Mouse (Mus musculus) liver, postnatal 0 days (tissue): ENCODE results near the gene Gal3st2b. TPM values are rescaled to one million over a fixed set of nuclear protein-coding genes. Genes with fewer than 3 reads are reported as not detected.
"Not testable (repeated sequence)": the region's sequence is repeated elsewhere in the genome, so short reads cannot be mapped to it uniquely, and the experiment has no call there.

ENCODE experiments used
- ATAC-seq: fragments of 200-750 bp; cut with Nextera tagmentation; 2 replicates; pipeline ENCODE4 v1.8.0; 2017; ENCODE audit warnings: mild to moderate bottlenecking, moderate library complexity
- DNase-seq: peaks from one replicate; pipeline ENCODE4 v3.0.0-alpha.2; 2016
- H3K27ac ChIP-seq: fragments of 300-500 bp; sonication (generic); 2 replicates; pipeline ENCODE4 v1.5.1; 2014; ENCODE audit warnings: antibody characterized with exemption, moderate library complexity, mild to moderate bottlenecking, low read depth
- H3K27me3 ChIP-seq: fragments of 300-500 bp; sonication (generic); 2 replicates; pipeline ENCODE4 v1.6.1; 2014; ENCODE audit warnings: low read length, control low read depth, mixed read lengths; ENCODE audit not compliant: insufficient read depth
- H3K36me3 ChIP-seq: fragments of 300-500 bp; sonication (generic); replicated peaks from 2 replicates; pipeline ENCODE4 v1.6.1; 2014; ENCODE audit warnings: mild to moderate bottlenecking, control low read depth, low read length, moderate library complexity, mixed read lengths; ENCODE audit not compliant: insufficient read depth
- H3K4me1 ChIP-seq: fragments of 300-500 bp; sonication (generic); 2 replicates; pipeline ENCODE4 v1.6.1; 2014; ENCODE audit warnings: antibody characterized with exemption, mild to moderate bottlenecking, control low read depth; ENCODE audit not compliant: insufficient read depth
- H3K4me2 ChIP-seq: fragments of 300-500 bp; sonication (generic); 2 replicates; pipeline ENCODE4 v1.6.1; 2014; ENCODE audit warnings: low read depth, mild to moderate bottlenecking, low read length, moderate library complexity, mixed read lengths
- H3K4me3 ChIP-seq: fragments of 300-500 bp; sonication (generic); 2 replicates; pipeline ENCODE4 v1.5.1; 2014; ENCODE audit warnings: low read depth, low read length
- H3K9ac ChIP-seq: fragments of 300-500 bp; sonication (generic); replicated peaks from 2 replicates; pipeline ENCODE4 v1.6.1; 2014; ENCODE audit warnings: mild to moderate bottlenecking, moderate library complexity
- H3K9me3 ChIP-seq: fragments of 300-500 bp; sonication (generic); 2 replicates; pipeline ENCODE4 v1.6.1; 2016; ENCODE audit warnings: mild to moderate bottlenecking, control low read depth, low read length, mixed read lengths
- WGBS: fragments of 180-500 bp; shearing (Covaris S2); extraction: QIAGEN DNeasy Blood & Tissue Kit; methylation state at CpG from one replicate; pipeline ENCODE4 v1.1.7; 2014; ENCODE audit not compliant: insufficient replicate concordance; 5-methylcytosine and 5-hydroxymethylcytosine counted together
- polyA plus RNA-seq: library from polyadenylated mRNA; unstranded; fragments of >200 nt; fragmentation: Nextera tagmentation; extraction: Ambion mirVana; gene quantifications from 2 replicates; pipeline ENCODE4 v1.2.1, GENCODE M21; 2015

The Gal3st2b gene
- polyA plus RNA-seq, 1 experiment from 2014 or later = not detected

DNA sequence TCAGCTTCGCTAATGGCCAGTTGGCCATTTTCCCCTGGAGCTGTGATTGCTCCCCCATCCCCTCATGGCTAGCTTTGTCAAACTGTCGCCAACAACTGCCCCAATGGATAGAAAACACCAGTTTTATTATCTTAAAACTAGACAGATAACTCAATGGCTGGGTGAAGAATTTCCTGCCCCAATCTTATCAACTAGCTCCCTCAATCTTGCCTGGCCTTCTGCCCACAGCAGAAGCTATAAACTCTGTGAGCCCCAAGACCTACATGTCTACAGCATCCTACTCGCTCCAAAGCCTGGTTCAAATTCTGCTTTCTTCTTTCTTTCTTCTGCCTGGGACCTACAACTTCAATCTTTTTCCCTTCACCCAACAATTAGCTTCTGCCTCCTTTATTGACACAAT is 951 bp upstream of the Gal3st2b start:
- H3K4me3 ChIP-seq, H3K27me3 ChIP-seq, H3K9ac ChIP-seq, H3K27ac ChIP-seq, H3K4me1 ChIP-seq, H3K36me3 ChIP-seq, DNase-seq, ATAC-seq, H3K9me3 ChIP-seq, H3K4me2 ChIP-seq: not testable (repeated sequence)
- WGBS = 66% methylated on average over 3 of the region's 3 CpGs

DNA sequence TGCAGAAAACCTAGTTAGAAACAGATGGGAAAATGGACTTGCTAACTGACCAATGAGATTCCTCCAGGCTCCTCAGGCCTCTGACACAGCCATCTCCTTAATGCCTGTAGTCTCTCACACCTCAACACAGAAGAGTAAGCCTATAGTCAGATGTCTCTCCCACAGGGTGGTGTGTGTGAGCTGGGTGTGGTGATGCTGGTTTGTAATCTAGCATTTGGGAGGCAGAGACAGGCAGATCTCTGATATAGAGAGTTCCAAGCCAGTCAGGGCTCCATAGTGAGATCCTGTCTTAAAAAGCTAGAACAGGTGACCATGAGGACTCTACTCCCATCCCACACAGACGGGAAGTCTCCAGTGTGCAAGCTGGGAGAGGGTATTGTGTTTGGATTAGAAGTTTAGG is 664 bp downstream of the Gal3st2b start:
- H3K9ac ChIP-seq, H3K9me3 ChIP-seq, H3K4me1 ChIP-seq, H3K36me3 ChIP-seq, H3K4me3 ChIP-seq, H3K4me2 ChIP-seq, ATAC-seq, H3K27ac ChIP-seq, H3K27me3 ChIP-seq, DNase-seq: not testable (repeated sequence)
- 67% methylated on average over 1 of the region's 1 CpGs for WGBS

DNA sequence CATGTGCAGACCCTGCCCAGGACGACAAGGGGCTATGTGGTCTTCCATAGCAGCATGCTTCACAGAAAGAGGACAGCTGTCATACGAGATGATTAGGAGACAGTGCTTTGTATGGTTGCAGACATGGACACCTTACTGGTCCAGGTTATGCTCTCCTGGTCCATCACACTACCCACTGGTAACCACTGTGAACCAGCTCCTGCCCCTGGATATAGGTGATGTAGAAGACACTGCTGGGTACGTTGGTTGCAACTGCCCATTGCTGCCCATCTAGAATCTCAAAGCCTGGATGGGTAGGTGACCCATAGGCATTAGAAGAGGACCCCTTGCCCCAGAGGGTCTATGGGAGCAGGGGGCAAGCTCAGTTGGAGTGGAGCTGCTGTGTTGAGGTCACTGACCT is 1.2 kb downstream of the Gal3st2b start:
- H3K36me3 ChIP-seq, ATAC-seq, H3K4me1 ChIP-seq, H3K4me3 ChIP-seq, H3K9ac ChIP-seq, H3K27me3 ChIP-seq, DNase-seq, H3K4me2 ChIP-seq, H3K9me3 ChIP-seq, H3K27ac ChIP-seq: not testable (repeated sequence)
- WGBS = 65% methylated on average over 3 of the region's 3 CpGs

DNA sequence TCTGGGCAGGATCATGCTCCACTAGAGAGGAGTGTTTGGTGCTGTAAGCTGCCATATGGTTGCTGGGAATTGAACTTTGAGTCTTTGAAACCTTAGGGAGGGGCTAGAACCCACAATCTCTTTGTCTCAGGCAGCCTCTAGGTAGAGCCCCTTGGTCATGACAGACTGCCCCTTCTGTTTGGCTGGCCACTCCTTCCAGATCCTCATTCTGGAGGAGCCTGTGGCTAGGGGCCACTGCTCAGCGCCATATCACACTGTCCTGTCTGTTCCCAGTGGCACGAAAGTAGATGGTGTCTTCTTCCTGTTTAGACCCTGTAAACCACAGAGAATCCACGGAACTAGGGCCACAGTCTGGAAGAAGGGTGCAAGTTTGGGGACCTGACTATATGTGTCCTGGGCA is 4.5 kb downstream of the Gal3st2b start:
- not testable (repeated sequence) for DNase-seq

DNA sequence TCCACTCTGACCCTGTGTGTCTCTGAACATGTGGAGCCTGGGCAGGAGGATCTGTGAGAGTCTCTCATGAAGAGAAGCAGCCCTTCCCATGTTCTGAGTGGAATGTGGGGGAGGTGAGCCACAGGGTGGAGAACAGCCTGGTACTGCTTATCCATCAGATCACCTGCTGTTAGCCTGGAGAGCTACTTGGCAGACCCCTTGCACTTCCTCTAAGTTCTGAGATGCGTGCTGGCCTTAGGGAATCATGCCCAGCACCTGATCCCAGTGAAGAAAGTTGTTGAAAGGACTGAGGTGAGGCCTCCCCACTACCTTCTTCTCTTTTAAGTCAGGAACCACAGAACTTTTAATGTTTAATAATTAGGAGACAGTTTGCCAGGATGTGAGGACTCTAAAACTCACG is 5.0 kb downstream of the Gal3st2b start:
- H3K4me3 ChIP-seq, H3K27ac ChIP-seq, H3K9ac ChIP-seq, H3K36me3 ChIP-seq, H3K9me3 ChIP-seq, ATAC-seq, H3K4me2 ChIP-seq, DNase-seq, H3K27me3 ChIP-seq, H3K4me1 ChIP-seq: not testable (repeated sequence)
- 21% methylated on average over 2 of the region's 2 CpGs for WGBS

More for the DNA sequence above, 4.5 kb downstream of the Gal3st2b start:
- not testable (repeated sequence) for H3K4me1 ChIP-seq, H3K27me3 ChIP-seq, H3K27ac ChIP-seq, H3K9ac ChIP-seq, ATAC-seq, H3K4me3 ChIP-seq, H3K4me2 ChIP-seq, H3K9me3 ChIP-seq, H3K36me3 ChIP-seq
- 62% methylated on average over 3 of the region's 3 CpGs for WGBS

DNA sequence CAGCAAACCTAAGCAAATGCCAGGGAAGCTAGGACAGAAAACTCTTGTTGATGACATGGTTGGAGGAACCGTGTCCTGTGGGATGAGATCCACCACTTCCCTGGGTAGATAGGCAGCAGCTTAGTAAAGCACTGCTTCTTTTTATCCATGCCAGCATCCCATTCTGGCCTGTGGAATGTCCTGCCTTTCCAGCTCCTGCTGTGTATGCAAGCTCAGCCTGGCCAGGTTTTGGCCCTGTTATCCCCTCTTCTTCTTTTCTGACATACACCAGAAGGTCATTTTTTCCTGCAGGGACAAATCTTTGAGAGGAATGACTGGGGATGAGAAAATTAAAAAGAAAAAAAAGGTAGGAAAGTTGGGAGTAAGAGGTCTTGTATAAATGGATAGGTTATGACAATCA is 17.3 kb downstream of the Gal3st2b start:
- 73% methylated on average over 1 of the region's 1 CpGs for WGBS

DNA sequence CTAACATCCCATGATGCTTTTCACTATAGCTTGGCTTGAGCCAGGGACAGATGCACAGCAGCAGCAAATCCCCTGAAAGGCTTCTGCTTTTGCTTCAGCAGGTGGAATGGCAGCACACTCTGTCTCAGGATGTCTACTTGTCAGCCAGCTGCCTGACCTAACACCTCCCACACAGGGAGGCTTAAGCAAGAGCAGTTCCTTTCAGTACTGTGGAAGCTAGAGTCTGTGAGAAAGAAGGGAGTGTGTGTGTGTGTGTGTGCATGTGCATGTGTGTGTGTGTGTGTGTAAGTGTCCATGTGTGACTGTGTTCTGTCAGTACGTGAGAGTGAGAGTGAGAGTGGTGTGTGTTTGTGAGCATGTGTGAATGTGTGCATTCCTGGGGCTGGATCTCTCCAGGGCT is 19.7 kb downstream of the Gal3st2b start:
- not testable (repeated sequence) for H3K9me3 ChIP-seq, H3K27me3 ChIP-seq, ATAC-seq, H3K4me3 ChIP-seq, DNase-seq, H3K36me3 ChIP-seq, H3K27ac ChIP-seq, H3K9ac ChIP-seq, H3K4me1 ChIP-seq, H3K4me2 ChIP-seq
- 70% methylated on average over 1 of the region's 1 CpGs for WGBS

More for the DNA sequence above, 17.3 kb downstream of the Gal3st2b start:
- not testable (repeated sequence) for H3K4me1 ChIP-seq, H3K27ac ChIP-seq, H3K36me3 ChIP-seq, H3K27me3 ChIP-seq, H3K9me3 ChIP-seq, DNase-seq, ATAC-seq, H3K9ac ChIP-seq, H3K4me3 ChIP-seq, H3K4me2 ChIP-seq

DNA sequence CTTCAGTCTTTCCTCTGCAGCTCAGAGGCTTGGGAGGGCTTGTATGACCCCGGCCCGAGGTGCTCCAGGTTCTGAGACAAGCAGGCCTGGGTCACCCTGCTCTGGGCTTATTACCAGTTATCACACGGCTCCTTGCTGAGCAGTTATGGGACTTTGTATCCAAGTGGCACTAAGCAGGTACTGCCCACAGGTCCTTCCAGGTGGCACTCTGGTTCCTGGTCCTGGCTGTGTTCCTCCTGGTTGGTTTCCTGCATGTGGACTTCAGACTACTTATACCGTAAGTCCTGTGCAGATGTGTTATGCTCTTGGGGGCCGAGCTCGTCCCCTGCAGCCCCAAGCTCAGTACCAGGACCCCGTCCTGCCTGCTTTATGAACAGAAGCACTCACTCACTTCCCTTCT is 20.3 kb downstream of the Gal3st2b start:
- H3K4me1 ChIP-seq = not testable (repeated sequence)
- WGBS = 78% methylated on average over 7 of the region's 7 CpGs

DNA sequence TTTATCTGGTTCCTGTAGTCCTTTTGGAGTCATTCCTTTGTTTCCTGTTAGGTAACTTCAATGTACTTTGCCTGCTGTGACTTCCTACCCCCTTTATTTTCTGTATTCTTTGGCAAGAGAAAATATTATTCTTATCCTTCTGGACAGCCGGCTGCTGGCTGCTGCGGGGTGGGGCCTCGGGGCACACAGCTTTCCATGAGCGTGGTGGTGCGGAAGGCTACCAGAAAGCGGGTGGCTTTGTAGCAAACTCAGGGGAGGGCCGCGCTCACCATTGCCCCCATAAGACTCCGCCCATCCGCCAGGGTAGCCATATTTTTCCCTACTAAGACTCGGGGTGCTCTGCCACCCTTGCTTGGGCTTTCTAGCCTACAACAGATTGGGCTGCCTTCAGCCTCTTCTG is 31.0 kb downstream of the Gal3st2b start:
- H3K4me1 ChIP-seq, H3K27ac ChIP-seq, H3K36me3 ChIP-seq, ATAC-seq, H3K9me3 ChIP-seq, H3K4me3 ChIP-seq, H3K4me2 ChIP-seq, H3K9ac ChIP-seq, DNase-seq, H3K27me3 ChIP-seq: not testable (repeated sequence)
- no CpG with 5 or more reads among the region's 11 CpGs for WGBS

More for the DNA sequence above, 20.3 kb downstream of the Gal3st2b start:
- not testable (repeated sequence) for H3K4me3 ChIP-seq, ATAC-seq, H3K4me2 ChIP-seq, H3K27ac ChIP-seq, H3K36me3 ChIP-seq, DNase-seq, H3K9me3 ChIP-seq, H3K27me3 ChIP-seq, H3K9ac ChIP-seq

DNA sequence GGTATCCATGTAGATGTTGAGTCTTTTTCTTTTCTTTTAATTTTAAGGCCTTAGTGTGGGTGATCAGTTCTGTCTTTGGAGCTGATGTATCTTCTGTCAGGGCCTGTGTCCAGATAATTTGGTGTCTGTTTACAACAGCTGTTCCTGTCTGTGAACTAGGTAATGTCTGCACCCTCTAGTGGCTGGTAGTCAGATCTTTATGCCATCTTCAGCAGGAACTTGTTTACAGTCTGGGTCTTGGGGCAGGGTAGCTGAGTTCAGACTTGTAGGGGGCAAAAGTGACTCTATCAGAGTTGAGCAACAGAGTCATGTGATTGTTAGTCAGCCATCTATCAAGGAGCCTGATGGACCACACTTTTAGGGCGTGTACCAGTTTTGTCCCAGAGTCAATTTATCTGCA is 48.4 kb downstream of the Gal3st2b start:
- not testable (repeated sequence) for DNase-seq, H3K4me1 ChIP-seq, H3K4me2 ChIP-seq, H3K27me3 ChIP-seq, H3K9ac ChIP-seq, H3K4me3 ChIP-seq, H3K27ac ChIP-seq, H3K9me3 ChIP-seq, H3K36me3 ChIP-seq, ATAC-seq
- WGBS = no CpG with 5 or more reads among the region's 1 CpGs
